Mouse (Mus musculus): Measurements from ENCODE around the gene Fam20a.

DNA sequence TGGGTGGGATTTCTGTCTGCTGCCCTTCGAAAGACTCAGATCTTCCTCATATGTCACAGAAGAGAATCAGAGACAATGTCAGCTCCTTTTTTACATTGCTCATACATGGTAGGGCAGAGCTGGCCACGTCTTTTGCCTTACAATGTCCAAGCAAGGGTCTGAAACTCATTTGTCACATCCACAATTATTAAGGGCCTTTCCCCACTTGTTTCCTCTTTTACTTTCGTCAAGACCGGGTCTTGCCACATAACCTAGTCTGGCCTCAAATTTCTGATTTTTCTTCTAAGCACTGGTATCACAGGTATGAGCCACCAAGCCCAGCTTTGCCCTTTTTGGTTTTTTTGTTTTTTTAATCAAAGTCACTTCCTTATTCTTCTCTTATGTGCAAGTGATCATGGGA is 25.6 kb downstream of the Fam20a start:
- TF ChIP-seq CTCF (IDR thresholded peaks at IDR 0.05): no peak
- no peak for TF ChIP-seq POLR2A (IDR thresholded peaks at IDR 0.05; ENCODE audit: insufficient read depth, low read depth, low read length)
- no peak for TF ChIP-seq EP300 (IDR thresholded peaks at IDR 0.05; ENCODE audit: insufficient read depth, low read depth, low read length)
